Mouse (Mus musculus) bone marrow macrophage, adult 2 months (primary cell): ENCODE results near the gene Glcci1. TPM values are rescaled to one million over a fixed set of nuclear protein-coding genes. Genes with fewer than 3 reads are reported as not detected.

ENCODE experiments used
- H3K27ac ChIP-seq: 2 replicates; pipeline ENCODE4 v1.5.1; 2012; ENCODE audit warnings: low read depth, low read length; ENCODE audit not compliant: insufficient read depth
- H3K4me1 ChIP-seq: 2 replicates; pipeline ENCODE4 v1.6.1; 2012; ENCODE audit warnings: low read length; ENCODE audit not compliant: control insufficient read depth, insufficient read depth
- H3K4me3 ChIP-seq: 2 replicates; pipeline ENCODE4 v1.5.1; 2012; ENCODE audit warnings: mild to moderate bottlenecking, low read length, moderate library complexity; ENCODE audit not compliant: insufficient read depth
- CTCF ChIP-seq: IDR thresholded peaks from 2 replicates; pipeline ENCODE4 v1.5.1; 2012; ENCODE audit warnings: low read depth, mild to moderate bottlenecking, low read length, moderate library complexity
- POLR2A ChIP-seq: IDR thresholded peaks from 2 replicates; pipeline ENCODE4 v1.6.1; 2012; ENCODE audit warnings: mild to moderate bottlenecking, low read depth, low read length, borderline replicate concordance
- polyA plus RNA-seq: library from polyadenylated mRNA; stranded (reverse); fragments of >200 nt; gene quantifications from 2 replicates; pipeline ENCODE4 v1.2.4, GENCODE M21; 2012; ENCODE audit not compliant: missing spikeins, insufficient read depth, insufficient read length

Glcci1 gene
- polyA plus RNA-seq, 1 experiment: 4.7 TPM

- TF ChIP-seq POLR2A: no peak
- TF ChIP-seq CTCF: no peak
- Histone ChIP-seq H3K4me3 (no peak overlapping the region), H3K4me1 (peaks cover 2% of the 10 kb centered on the region; the same call in 1 of the 2 replicates), H3K27ac (no peak overlapping the region)
Measured at GRCm38 (mm10) chr6:8544822-8545221, 35.4 kb downstream of the Glcci1 start.

GRCm38 (mm10) chr6:8545780-8546179 lies 36.4 kb downstream of the Glcci1 start:
- Histone ChIP-seq H3K4me1 (peaks cover 2% of the 10 kb centered on the region; the same call in 1 of the 2 replicates), H3K4me3 (no peak overlapping the region), H3K27ac (no peak overlapping the region)
- TF ChIP-seq POLR2A: no peak
- TF ChIP-seq CTCF: no peak

- Histone ChIP-seq H3K4me3 (no peak overlapping the region), H3K27ac (no peak overlapping the region), H3K4me1 (peaks cover 2% of the 10 kb centered on the region; the same call in 1 of the 2 replicates)
- TF ChIP-seq POLR2A (no peak), CTCF (no peak)
Measured at GRCm38 (mm10) chr6:8551155-8551554, 41.8 kb downstream of the Glcci1 start.

- TF ChIP-seq CTCF (no peak), POLR2A (no peak)
- H3K4me1 ChIP-seq: no peaks in the 10 kb centered on the region
- H3K4me3 ChIP-seq: no peak overlapping the region
- no peak overlapping the region for H3K27ac ChIP-seq
Measured at GRCm38 (mm10) chr6:8556849-8557571, 47.6 kb downstream of the Glcci1 start.

- Histone ChIP-seq H3K4me1 (no peaks in the 10 kb centered on the region), H3K4me3 (no peak overlapping the region), H3K27ac (no peak overlapping the region)
- no peak for TF ChIP-seq POLR2A
- TF ChIP-seq CTCF: no peak
Measured at GRCm38 (mm10) chr6:8560682-8561081, 51.3 kb downstream of the Glcci1 start.

- no peak overlapping the region for H3K27ac ChIP-seq
- H3K4me1 ChIP-seq: no peaks in the 10 kb centered on the region
- no peak overlapping the region for H3K4me3 ChIP-seq
- TF ChIP-seq POLR2A: no peak
- TF ChIP-seq CTCF: no peak
Measured at GRCm38 (mm10) chr6:8582377-8582776, 73.0 kb downstream of the Glcci1 start.

GRCm38 (mm10) chr6:8583892-8584291 lies 74.5 kb downstream of the Glcci1 start:
- Histone ChIP-seq H3K27ac (no peak overlapping the region), H3K4me3 (no peak overlapping the region), H3K4me1 (no peaks in the 10 kb centered on the region)
- TF ChIP-seq POLR2A (no peak), CTCF (no peak)

GRCm38 (mm10) chr6:8591665-8592064 lies 82.3 kb downstream of the Glcci1 start:
- no peak for TF ChIP-seq CTCF
- no peak for TF ChIP-seq POLR2A
- Histone ChIP-seq H3K4me1 (no peaks in the 10 kb centered on the region), H3K4me3 (no peak overlapping the region), H3K27ac (no peak overlapping the region)

GRCm38 (mm10) chr6:8617369-8617768 lies 108.0 kb downstream of the Glcci1 start:
- Histone ChIP-seq H3K27ac (no peak overlapping the region), H3K4me3 (no peak overlapping the region), H3K4me1 (peaks cover 4% of the 10 kb centered on the region)
- TF ChIP-seq CTCF: no peak
- TF ChIP-seq POLR2A: no peak

- H3K27ac ChIP-seq: no peak overlapping the region
Measured at GRCm38 (mm10) chr6:8619582-8620350, 110.4 kb downstream of the Glcci1 start.

More at GRCm38 (mm10) chr6:8619582-8620350, 110.4 kb downstream of the Glcci1 start:
- TF ChIP-seq POLR2A: no peak
- no peak for TF ChIP-seq CTCF
- peaks cover 4% of the 10 kb centered on the region for H3K4me1 ChIP-seq
- H3K4me3 ChIP-seq: no peak overlapping the region
